Mouse (Mus musculus): ENCODE results near the gene Olfr1373.
"Not testable (repeated sequence)": the region's sequence is repeated elsewhere in the genome, so short reads cannot be mapped to it uniquely, and the experiment has no call there.

Olfr1373 gene

DNA sequence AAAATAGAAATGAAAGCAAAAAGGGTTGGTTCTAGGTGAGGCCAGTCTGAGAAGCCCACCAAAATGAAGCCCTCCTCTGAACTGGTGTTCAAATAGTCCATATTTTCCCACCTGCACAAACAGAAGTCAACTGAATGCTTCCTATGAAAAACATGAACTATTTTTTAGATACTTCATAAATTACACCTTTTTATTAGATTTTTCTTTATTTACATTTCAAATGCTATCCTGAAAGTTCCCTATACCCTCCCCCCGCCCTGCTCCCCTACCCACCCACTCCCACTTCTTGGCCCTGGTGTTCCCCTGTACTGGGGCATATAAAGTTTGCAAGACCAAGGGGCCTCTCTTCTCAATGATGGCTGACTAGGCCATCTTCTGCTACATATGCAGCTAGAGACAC, at the start of gene Olfr1373:
Gene Olfr1373 (minus strand): TSS at position 101 of the 400 bp plus-strand sequence.
- CTCF ChIA-PET: not testable (repeated sequence)
- POLR2A ChIA-PET: interaction anchor here in 1 of 4 experiments (0.6 kb wide), 1 partner anchor 1741 kb away, joined by 4 read pairs; no protein-coding TSS in a partner anchor

DNA sequence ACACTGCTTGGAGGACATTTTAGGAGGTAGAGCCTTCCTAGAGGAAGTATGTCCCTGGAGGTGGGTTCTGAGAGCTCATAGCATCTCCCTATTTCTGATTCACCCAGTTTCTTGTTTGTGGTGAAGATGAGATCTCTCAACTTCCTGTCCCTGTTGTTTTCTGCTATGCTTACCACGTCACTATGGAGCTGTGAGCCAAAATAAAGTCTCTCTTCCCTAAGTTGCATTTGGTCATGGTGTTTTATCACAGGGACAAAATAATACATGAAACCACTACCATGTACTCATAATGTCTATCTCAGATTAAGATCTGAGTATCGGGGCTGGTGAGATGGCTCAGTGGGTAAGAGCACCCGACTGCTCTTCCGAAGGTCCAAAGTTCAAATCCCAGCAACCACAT, 35.3 kb upstream of the Olfr1373 start:
- POLR2A ChIA-PET: interaction anchor here in 1 of 4 experiments (0.6 kb wide), 1 partner anchor 54 kb away, joined by 5 read pairs; no protein-coding TSS in a partner anchor

DNA sequence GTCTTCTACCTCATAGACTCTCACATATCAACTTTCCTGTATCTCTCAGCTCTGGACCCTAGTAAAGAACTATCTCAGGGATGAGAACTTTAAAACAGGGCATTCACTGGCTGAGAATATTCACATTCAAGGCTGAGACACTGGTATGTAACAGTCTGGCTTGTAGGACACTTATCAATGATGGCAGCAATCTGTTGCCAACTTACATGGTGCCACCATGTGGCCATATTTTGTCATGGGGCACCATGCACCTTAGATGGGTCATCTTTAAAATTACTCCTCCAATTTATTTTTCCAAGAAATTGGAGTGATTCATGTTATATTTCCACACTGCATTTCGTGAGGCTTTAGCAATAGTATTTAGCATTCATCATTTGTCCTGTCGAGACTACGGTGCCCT, 34.6 kb upstream of the Olfr1373 start:
- POLR2A ChIA-PET: not testable (repeated sequence)

More for the DNA sequence above, 35.3 kb upstream of the Olfr1373 start:
- CTCF ChIA-PET: interaction anchor here in 2 of 4 experiments (1.1 kb wide), 2 partner anchors 37 to 307 kb away, joined by 3 read pairs; no protein-coding TSS in a partner anchor

GRCm38 (mm10) chr11:52168461-52168860, 23.1 kb upstream of the Olfr1373 start:
- ChIA-PET POLR2A (interaction anchor here in 1 of 4 experiments (0.6 to 1.1 kb wide), 2 partner anchors 178 to 192 kb away, joined by 3 read pairs; partner anchors contain the start of gene Vdac1), CTCF (no interaction called here)

More for the DNA sequence above, 34.6 kb upstream of the Olfr1373 start:
- CTCF ChIA-PET: interaction anchor here in 1 of 4 experiments (1.1 kb wide), 1 partner anchor 37 kb away, joined by 3 read pairs; no protein-coding TSS in a partner anchor

DNA sequence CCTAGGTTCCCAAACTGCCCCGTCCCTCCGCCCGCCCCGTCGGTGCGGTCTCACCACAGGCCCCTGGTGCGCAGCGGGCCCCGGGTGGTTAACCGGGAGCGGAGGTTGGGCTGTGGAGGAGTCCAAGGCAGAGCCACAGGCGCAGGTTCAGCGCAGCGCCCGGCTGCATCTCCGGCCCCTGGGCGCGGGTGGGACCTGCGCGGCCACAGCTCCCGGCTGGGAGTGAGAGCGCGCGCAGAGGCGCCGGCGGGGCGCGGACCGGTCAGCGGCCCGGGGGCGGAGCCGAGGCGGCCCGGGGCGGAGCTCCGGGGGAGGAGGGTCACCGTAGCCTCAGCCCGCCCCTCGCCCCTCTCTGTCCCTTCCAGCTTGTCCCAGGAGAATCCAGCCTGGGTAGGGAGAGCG, 22.6 kb upstream of the Olfr1373 start:
- POLR2A ChIA-PET: interaction anchor here in 1 of 4 experiments (0.6 to 1.1 kb wide), 2 partner anchors 179 to 193 kb away, joined by 3 read pairs; partner anchors contain the start of gene Vdac1
- CTCF ChIA-PET: not testable (repeated sequence)

- ChIA-PET CTCF (no interaction called here), POLR2A (interaction anchor here in 1 of 4 experiments (1.1 kb wide), 1 partner anchor 194 kb away, joined by 3 read pairs; the partner anchor contains the start of gene Vdac1)
These were observed 21.8 kb upstream of the Olfr1373 start for GRCm38 (mm10) chr11:52167126-52167525.

DNA sequence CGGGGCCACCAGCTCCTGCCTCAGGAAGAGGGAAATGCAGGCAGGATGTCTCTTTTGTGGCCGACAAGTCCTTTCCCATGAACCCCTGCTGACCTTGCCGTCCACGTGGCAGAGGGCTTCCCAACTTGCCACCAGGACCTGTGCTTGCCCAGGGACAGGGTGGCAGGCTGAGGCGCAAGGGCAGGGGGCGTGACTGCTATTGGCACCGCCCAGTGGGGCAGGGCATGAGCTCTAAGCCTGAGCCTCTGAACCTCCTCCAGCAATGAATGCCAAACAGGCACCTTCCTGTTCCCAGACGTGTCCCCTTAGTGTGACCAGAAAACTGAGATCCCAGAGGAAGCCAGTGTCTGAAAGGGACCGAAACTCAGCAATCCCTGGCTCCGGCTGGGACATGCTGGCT, 18.6 kb upstream of the Olfr1373 start:
- ChIA-PET CTCF (no interaction called here), POLR2A (interaction anchor here in 2 of 4 experiments (0.6 to 1.1 kb wide), 2 partner anchors 58 to 176 kb away, joined by 3 read pairs; no protein-coding TSS in a partner anchor)

DNA sequence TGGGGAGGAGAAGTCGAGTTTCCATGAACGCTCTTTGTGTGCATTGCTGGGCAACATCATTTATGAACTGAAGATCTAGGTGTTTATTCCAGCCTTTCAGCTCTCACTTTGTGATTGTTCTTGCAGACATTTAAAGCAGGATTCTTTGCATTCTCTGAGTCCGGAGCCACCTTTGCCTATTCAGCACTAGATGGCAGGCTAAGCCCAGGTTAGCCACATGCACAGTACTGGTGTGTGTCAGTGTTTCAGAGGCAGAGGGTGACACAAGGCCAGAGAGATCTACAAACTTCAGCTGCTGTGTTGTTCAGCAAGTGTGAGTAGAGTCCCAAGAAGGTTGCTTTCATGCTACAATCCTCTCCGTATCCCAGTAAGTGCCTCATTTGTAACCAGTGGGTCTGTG, 1.7 kb downstream of the Olfr1373 start:
- POLR2A ChIA-PET: interaction anchor here in 3 of 4 experiments (0.6 to 0.7 kb wide), 3 partner anchors 77 to 200 kb away, joined by 3 to 4 read pairs (median 4); no protein-coding TSS in a partner anchor
- CTCF ChIA-PET: interaction anchor here (0.6 to 1.8 kb wide), 16 partner anchors 15 to 324 kb away, joined by 3 to 15 read pairs (median 4); no protein-coding TSS in a partner anchor

- CTCF ChIA-PET: interaction anchor here (0.6 to 3.9 kb wide), 17 partner anchors 11 to 322 kb away, joined by 3 to 31 read pairs (median 5); partner anchors contain the start of gene Ppp2ca (in 1 of the 4)
- POLR2A ChIA-PET: interaction anchor here in 3 of 4 experiments (0.5 to 9.1 kb wide), 16 partner anchors 9 to 278 kb away, joined by 3 to 98 read pairs (median 4); no protein-coding TSS in a partner anchor
These were observed 14.8 kb downstream of the Olfr1373 start for GRCm38 (mm10) chr11:52130451-52131068.

GRCm38 (mm10) chr11:52129621-52130450, 15.5 kb downstream of the Olfr1373 start:
- POLR2A ChIA-PET: interaction anchor here in 3 of 4 experiments (0.6 to 9.1 kb wide), 31 partner anchors 9 to 1722 kb away, joined by 3 to 98 read pairs (median 4); partner anchors contain the start of gene Ppp2ca (in 1 of the 3)
- CTCF ChIA-PET: interaction anchor here (0.5 to 3.9 kb wide), 39 partner anchors 8 to 1135 kb away, joined by 3 to 31 read pairs (median 4); partner anchors contain the start of gene Ppp2ca (in 1 of the 4)

DNA sequence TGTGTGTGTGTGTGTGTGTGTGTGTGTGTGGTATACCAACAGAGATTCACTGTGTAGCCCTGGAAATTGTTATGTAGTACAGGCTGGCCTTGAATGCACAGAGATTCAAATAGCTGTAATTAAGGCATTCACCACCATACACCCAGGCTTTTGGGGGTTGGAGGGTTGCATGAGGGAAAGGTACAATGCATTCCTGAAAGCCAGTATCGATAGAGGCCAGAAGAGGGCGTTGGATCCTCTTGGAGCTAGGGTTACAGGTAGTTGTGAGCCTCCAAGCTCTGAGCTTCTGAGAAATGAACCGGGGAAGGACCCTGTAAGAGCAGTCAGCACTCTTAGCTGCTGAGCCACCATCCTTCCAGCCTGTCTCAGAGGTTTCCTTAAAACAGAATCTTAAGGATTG, 16.2 kb downstream of the Olfr1373 start:
- ChIA-PET CTCF (interaction anchor here (0.5 to 3.9 kb wide), 34 partner anchors 8 to 1136 kb away, joined by 3 to 31 read pairs (median 4); partner anchors contain the start of gene Ppp2ca (in 1 of the 4)), POLR2A (interaction anchor here in 3 of 4 experiments (0.6 to 9.1 kb wide), 27 partner anchors 8 to 1722 kb away, joined by 3 to 98 read pairs (median 4); partner anchors contain the start of gene Ppp2ca (in 1 of the 3))

- ChIA-PET CTCF (interaction anchor here (0.6 to 3.9 kb wide), 14 partner anchors 15 to 562 kb away, joined by 3 to 31 read pairs (median 6); no protein-coding TSS in a partner anchor), POLR2A (interaction anchor here in 3 of 4 experiments (0.6 to 9.1 kb wide), 22 partner anchors 7 to 308 kb away, joined by 3 to 98 read pairs (median 4); partner anchors contain the start of gene Ppp2ca (in 1 of the 3))
These were observed 16.8 kb downstream of the Olfr1373 start for GRCm38 (mm10) chr11:52128316-52129061.

GRCm38 (mm10) chr11:52127760-52128159, 17.6 kb downstream of the Olfr1373 start:
- POLR2A ChIA-PET: interaction anchor here in 2 of 4 experiments (0.6 to 9.1 kb wide), 7 partner anchors 9 to 215 kb away, joined by 3 to 98 read pairs (median 4); no protein-coding TSS in a partner anchor
- CTCF ChIA-PET: interaction anchor here in 2 of 4 experiments (1.5 to 3.9 kb wide), 2 partner anchors 16 to 93 kb away, joined by 6 to 31 read pairs; no protein-coding TSS in a partner anchor

GRCm38 (mm10) chr11:52127169-52127568, 18.2 kb downstream of the Olfr1373 start:
- ChIA-PET POLR2A (interaction anchor here in 2 of 4 experiments (0.6 to 9.1 kb wide), 6 partner anchors 12 to 1737 kb away, joined by 3 to 98 read pairs (median 3); no protein-coding TSS in a partner anchor), CTCF (interaction anchor here in 1 of 4 experiments (0.7 to 3.9 kb wide), 4 partner anchors 93 to 309 kb away, joined by 3 to 31 read pairs (median 4); no protein-coding TSS in a partner anchor)

DNA sequence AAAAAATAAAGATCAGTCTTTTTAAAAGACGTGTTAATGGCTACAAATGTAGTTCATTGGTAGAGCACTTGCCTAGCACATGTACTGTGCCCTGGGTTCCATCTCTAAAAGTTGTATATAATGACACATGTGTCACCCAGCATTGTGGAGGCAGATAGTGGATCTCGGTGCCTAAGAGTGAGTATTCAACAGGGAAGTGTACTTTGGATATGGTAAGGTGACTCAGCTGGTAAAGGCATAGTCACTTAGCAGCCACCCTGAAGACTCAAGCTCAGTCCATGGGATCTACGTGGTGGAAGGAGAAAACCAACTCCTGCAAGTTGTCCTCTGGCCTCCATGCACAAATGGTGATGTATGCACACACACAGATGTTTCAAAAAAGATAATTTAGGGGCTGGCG, 20.9 kb downstream of the Olfr1373 start:
- CTCF ChIA-PET: interaction anchor here in 1 of 4 experiments (0.6 kb wide), 1 partner anchor 1093 kb away, joined by 3 read pairs; no protein-coding TSS in a partner anchor
- POLR2A ChIA-PET: interaction anchor here in 1 of 4 experiments (0.7 to 9.1 kb wide), 4 partner anchors 9 to 96 kb away, joined by 3 to 98 read pairs (median 6); no protein-coding TSS in a partner anchor

DNA sequence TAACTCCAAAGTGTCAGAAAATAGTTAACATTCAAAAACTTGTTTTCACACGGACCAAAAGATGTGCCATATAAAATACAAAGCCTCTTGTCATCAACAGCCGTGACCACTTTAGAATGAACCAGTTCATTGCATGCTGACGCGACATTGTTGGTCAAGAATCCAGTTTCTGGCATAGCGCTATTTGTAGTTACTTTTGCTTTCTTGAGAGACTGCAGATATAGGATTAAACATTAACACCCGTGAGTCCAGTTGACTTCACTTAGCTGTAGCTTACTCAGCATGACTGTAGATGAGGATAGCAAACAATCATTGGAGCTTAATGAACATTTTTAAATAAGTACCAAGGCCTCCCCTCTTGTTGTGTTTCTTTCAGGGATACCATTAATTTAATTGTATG, 23.3 kb downstream of the Olfr1373 start:
- ChIA-PET CTCF (interaction anchor here in 1 of 4 experiments (1.0 to 1.3 kb wide), 2 partner anchors 7 to 302 kb away, joined by 3 read pairs; no protein-coding TSS in a partner anchor), POLR2A (interaction anchor here in 2 of 4 experiments (0.5 to 1.7 kb wide), 2 partner anchors 9 to 1260 kb away, joined by 4 read pairs; no protein-coding TSS in a partner anchor)

DNA sequence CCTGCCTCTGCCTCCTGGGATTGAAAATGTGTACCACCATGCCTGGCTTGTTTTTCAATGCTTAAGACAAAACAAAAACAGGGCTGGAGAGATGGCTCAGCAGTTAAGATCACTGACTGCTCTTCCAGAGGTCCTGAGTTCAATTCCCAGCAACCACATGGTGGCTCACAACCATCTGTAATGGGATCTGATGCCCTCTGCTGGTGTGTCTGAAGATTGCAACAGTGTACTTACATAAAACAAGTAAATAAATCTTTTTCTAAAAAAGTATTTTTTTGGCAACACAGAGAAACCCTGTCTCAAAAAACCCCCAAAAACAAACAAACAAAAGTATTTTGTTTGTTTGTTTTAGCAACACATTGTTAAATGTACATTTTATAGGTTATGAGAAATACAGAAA, 24.9 kb downstream of the Olfr1373 start:
- CTCF ChIA-PET: not testable (repeated sequence)
- POLR2A ChIA-PET: interaction anchor here in 1 of 4 experiments (1.3 to 10.4 kb wide), 2 partner anchors 7 to 22 kb away, joined by 4 to 98 read pairs; partner anchors contain the start of gene Ppp2ca

Data from embryonic stem cell, embryonic (primary cell).